Mouse (Mus musculus) right cerebral cortex, postnatal 10 days (tissue): ENCODE measurements around the gene Syne2.

Experiments
- DNase-seq, 2 experiments: peaks; one replicate each; pipeline ENCODE4 v3.0.0; 2021; ENCODE audit warnings: low spot score in 2 of 2

Syne2 gene

GRCm38 (mm10) chr12:75827751-75828150 lies 9.8 kb downstream of the Syne2 start:
- no peak for DNase-seq

- DNase-seq = no peak
Observed at GRCm38 (mm10) chr12:75829616-75830015, 11.7 kb downstream of the Syne2 start.

- DNase-seq = no peak
Observed at GRCm38 (mm10) chr12:75833149-75833959, 15.4 kb downstream of the Syne2 start.

- no peak for DNase-seq
Observed at GRCm38 (mm10) chr12:75833960-75834729, 16.2 kb downstream of the Syne2 start.

- no peak for DNase-seq
Observed at GRCm38 (mm10) chr12:75836524-75836962, 18.6 kb downstream of the Syne2 start.

GRCm38 (mm10) chr12:75837462-75837861 lies 19.5 kb downstream of the Syne2 start:
- DNase-seq = no peak

GRCm38 (mm10) chr12:75839083-75839736 lies 21.3 kb downstream of the Syne2 start:
- no peak for DNase-seq

- no peak for DNase-seq
Observed at GRCm38 (mm10) chr12:75841183-75841582, 23.2 kb downstream of the Syne2 start.

GRCm38 (mm10) chr12:75844311-75844710 lies 26.4 kb downstream of the Syne2 start:
- DNase-seq = no peak

- DNase-seq = no peak
Observed at GRCm38 (mm10) chr12:75845070-75845469, 27.1 kb downstream of the Syne2 start.

- DNase-seq = no peak
Observed at GRCm38 (mm10) chr12:75846513-75846912, 28.6 kb downstream of the Syne2 start.

GRCm38 (mm10) chr12:75850205-75850604 lies 32.3 kb downstream of the Syne2 start:
- no peak for DNase-seq

- no peak for DNase-seq
Observed at GRCm38 (mm10) chr12:75851481-75851880, 33.5 kb downstream of the Syne2 start.

GRCm38 (mm10) chr12:75852384-75852783 lies 34.5 kb downstream of the Syne2 start:
- DNase-seq = no peak

GRCm38 (mm10) chr12:75853559-75853958 lies 35.6 kb downstream of the Syne2 start:
- DNase-seq = no peak

- no peak for DNase-seq
Observed at GRCm38 (mm10) chr12:75855051-75855453, 37.1 kb downstream of the Syne2 start.

- DNase-seq = no peak
Observed at GRCm38 (mm10) chr12:75855621-75856020, 37.7 kb downstream of the Syne2 start.

GRCm38 (mm10) chr12:75856096-75856868 lies 38.3 kb downstream of the Syne2 start:
- no peak for DNase-seq

- no peak for DNase-seq
Observed at GRCm38 (mm10) chr12:75859936-75860335, 42.0 kb downstream of the Syne2 start.

- DNase-seq = no peak
Observed at GRCm38 (mm10) chr12:75860843-75861242, 42.9 kb downstream of the Syne2 start.

- no peak for DNase-seq
Observed at GRCm38 (mm10) chr12:75865166-75865565, 47.2 kb downstream of the Syne2 start.
